Mouse (Mus musculus): ENCODE data around the gene Gm13199.

Gene Gm13199

DNA sequence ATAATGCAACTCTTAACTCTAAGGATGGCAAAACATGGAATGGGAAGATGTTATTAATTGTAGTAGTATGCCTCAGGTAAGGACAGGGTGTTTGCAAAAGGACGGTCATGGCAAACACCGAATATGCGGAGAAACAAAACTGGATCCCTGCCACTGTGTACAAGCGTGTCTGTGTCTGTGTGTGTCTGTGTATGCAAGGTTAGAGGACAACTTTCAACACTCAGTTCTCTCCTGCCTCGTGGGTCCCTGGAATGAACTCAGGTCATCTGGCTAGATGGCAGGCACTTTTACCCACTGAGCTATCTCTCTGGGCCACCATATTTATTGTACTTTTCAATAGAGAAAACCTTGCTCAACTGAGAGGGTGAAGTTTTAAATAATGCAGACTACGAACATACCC, 40.3 kb downstream of the Gm13199 start:
- intact Hi-C loops (cut with DNase I): no loop called here

- intact Hi-C loops (cut with DNase I): no loop called here
Observed at GRCm38 (mm10) chr2:5821264-5821663, 41.5 kb downstream of the Gm13199 start.

Data from adrenal gland (tissue).